Comparison of ENCODE assay signal across 9 mouse cellular contexts in the genomic region with DNA sequence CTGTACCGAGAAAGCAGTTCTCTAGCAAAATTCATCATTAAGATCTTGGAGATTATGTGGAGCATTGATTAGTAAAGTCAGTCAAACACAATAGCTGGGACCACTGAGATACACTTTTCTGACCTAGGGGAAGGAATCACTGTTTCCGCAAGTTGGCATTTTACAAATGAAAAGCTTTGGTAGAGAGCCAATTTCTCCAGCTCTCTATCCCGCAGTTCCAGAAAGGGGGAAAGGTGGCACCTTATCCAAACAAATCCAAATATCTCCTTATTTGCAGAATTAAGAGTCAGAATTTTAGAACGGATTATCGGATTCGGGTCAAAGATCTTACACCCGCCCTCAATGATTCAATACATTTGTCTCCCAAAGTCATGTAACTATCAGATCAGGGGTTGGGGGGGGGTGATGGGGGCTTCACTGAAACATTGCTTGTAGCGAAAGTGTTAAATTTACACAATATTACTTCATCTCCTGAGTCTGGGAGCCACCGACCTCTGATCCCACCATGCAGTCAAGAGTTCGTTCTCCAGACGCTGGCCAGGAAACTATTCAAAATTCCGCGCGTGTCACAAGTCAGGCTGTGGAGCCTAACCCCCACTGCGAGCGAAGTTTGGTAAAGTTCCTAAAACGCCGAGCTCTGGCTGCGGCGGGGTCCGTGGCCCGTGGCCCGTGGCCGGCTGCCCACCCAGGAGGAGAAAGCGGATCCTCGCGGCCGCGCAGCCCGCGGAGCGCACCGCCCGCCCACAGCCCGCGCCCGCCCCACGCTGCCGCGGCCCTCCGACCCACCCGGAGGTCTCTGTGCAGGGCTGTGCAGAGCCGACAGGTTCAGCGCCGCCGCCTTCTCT. TPM values are rescaled to one million over a fixed set of nuclear protein-coding genes. Genes with fewer than 3 reads are reported as not detected.
A peak's percentile ranks its signal among the peaks of the same experiment; 100 is the strongest.
DNase-seq lines count a peak whose midpoint lies in the region; ATAC-seq lines count a peak whose summit lies in the region.
"Had no signal": no experiment of that assay in that cellular context is flagged by ENCODE, and none has a peak within 500 bp of the region (broad histone marks: within the 10 kb centered on the region; RNA-seq: fewer than 3 reads in every experiment).

No protein-coding gene starts in this region.

- H3K4me1 ChIP-seq in forebrain, embryonic 14.5 days (ENCODE audit: control insufficient read depth, insufficient read depth, low read length) = peaks cover 19% of the 10 kb centered on the region
- 0 out of 2 replicates have a peak, but pooled peaks cover 3% of the 10 kb centered on the region for H3K4me1 ChIP-seq in liver, embryonic 15.5 days (replicated peaks)
- 0 out of 2 replicates have a peak, but pooled peaks cover 10% of the 10 kb centered on the region for H3K4me1 ChIP-seq in stomach, embryonic 15.5 days

- H3K9me3 ChIP-seq in forebrain, embryonic 14.5 days (replicated peaks; ENCODE audit: control insufficient read depth, low read length) = no peaks in the 10 kb centered on the region
- H3K9me3 ChIP-seq in liver, embryonic 15.5 days (replicated peaks) = no peaks in the 10 kb centered on the region
- H3K9me3 ChIP-seq in stomach, embryonic 15.5 days = no peaks in the 10 kb centered on the region

- H3K4me3 ChIP-seq in forebrain, embryonic 14.5 days (ENCODE audit: low read depth, low read length) = peak overlapping the region; percentile 70
- peak overlapping the region; percentile 63 for H3K4me3 ChIP-seq in liver, embryonic 15.5 days (replicated peaks)
- H3K4me3 ChIP-seq in stomach, embryonic 15.5 days (replicated peaks) = peak overlapping the region; percentile 68

- 3% methylated on average over 45 of the region's 46 CpGs for WGBS in forebrain, embryonic 14.5 days
- WGBS in liver, embryonic 15.5 days (ENCODE audit: insufficient replicate concordance) = 6% methylated on average over 46 of the region's 46 CpGs
- WGBS in stomach, embryonic 15.5 days = 6% methylated on average over 30 of the region's 46 CpGs

- H3K36me3 ChIP-seq in forebrain, embryonic 14.5 days (ENCODE audit: control insufficient read depth, insufficient read depth, low read length) = no peaks in the 10 kb centered on the region
- H3K36me3 ChIP-seq in liver, embryonic 15.5 days (replicated peaks) = no peaks in the 10 kb centered on the region
- H3K36me3 ChIP-seq in stomach, embryonic 15.5 days = no peaks in the 10 kb centered on the region

- H3K27me3 ChIP-seq in forebrain, embryonic 14.5 days (replicated peaks; ENCODE audit: control insufficient read depth, insufficient read depth, low read length) = no peaks in the 10 kb centered on the region
- peaks cover 45% of the 10 kb centered on the region for H3K27me3 ChIP-seq in liver, embryonic 15.5 days
- no peaks in the 10 kb centered on the region for H3K27me3 ChIP-seq in stomach, embryonic 15.5 days (replicated peaks)

- peak overlapping the region; percentile 66 for H3K9ac ChIP-seq in forebrain, embryonic 14.5 days (ENCODE audit: low read length)
- H3K9ac ChIP-seq in liver, embryonic 15.5 days = peak overlapping the region; percentile 64
- H3K9ac ChIP-seq in stomach, embryonic 15.5 days = peak overlapping the region; percentile 72

- ATAC-seq in forebrain, embryonic 14.5 days = peak; percentile 26
- no peak for ATAC-seq in liver, embryonic 15.5 days (ENCODE audit: insufficient read depth)
- peak; percentile 32; the same call in 1 of the 2 replicates for ATAC-seq in stomach, embryonic 15.5 days (ENCODE audit: insufficient read depth, low FRiP score, low read depth)

- peak overlapping the region; percentile 99 for H3K4me2 ChIP-seq in forebrain, embryonic 14.5 days (ENCODE audit: low read length)
- H3K4me2 ChIP-seq in liver, embryonic 15.5 days = peak overlapping the region; percentile 76
- H3K4me2 ChIP-seq in stomach, embryonic 15.5 days = peak overlapping the region; percentile 76

- peak; percentile 13 for DNase-seq in cerebellum, adult 9-10 months
- no peak for DNase-seq in cerebellum, postnatal 36 days
- DNase-seq in A20 (ENCODE audit: low read depth, low spot score) = peak; percentile 37
- peak; percentile 25 for DNase-seq in forebrain, embryonic 14.5 days (ENCODE audit: low spot score)
- DNase-seq in frontal cortex, postnatal 10 days (ENCODE audit: low spot score in 2 of 2) = no peak
- no peak for DNase-seq in ovary, postnatal 36 days (ENCODE audit: low spot score)

- no peak overlapping the region for H3K27ac ChIP-seq in forebrain, embryonic 14.5 days (ENCODE audit: low read depth, low read length)
- peak overlapping the region; percentile 51; the same call in 1 of the 2 replicates for H3K27ac ChIP-seq in liver, embryonic 15.5 days (replicated peaks)
- peak overlapping the region; percentile 22; the same call in 1 of the 2 replicates for H3K27ac ChIP-seq in stomach, embryonic 15.5 days

RNA-seq across cellular contexts. Expression of gene Depdc7, which starts 0.6 kb away (rescaled TPM):
- polyA plus RNA-seq in forebrain, embryonic 14.5 days (2014; fragmentation: Nextera tagmentation; extraction: Ambion mirVana) = 3.6 and 3.8 TPM in 2 replicates
- 12.7 and 13.0 TPM in 2 replicates for polyA plus RNA-seq in liver, embryonic 15.5 days (2015; fragmentation: Nextera tagmentation; extraction: Ambion mirVana)
- polyA plus RNA-seq in stomach, embryonic 15.5 days (2015; fragmentation: Nextera tagmentation; extraction: Ambion mirVana) = 14.2 and 18.8 TPM in 2 replicates

RNA-seq across cellular contexts. Expression of gene Pin1rt1, which starts 25.9 kb away (rescaled TPM):
- polyA plus RNA-seq in forebrain, embryonic 14.5 days (2014; fragmentation: Nextera tagmentation; extraction: Ambion mirVana) = not detected in 2 replicates
- polyA plus RNA-seq in liver, embryonic 15.5 days (2015; fragmentation: Nextera tagmentation; extraction: Ambion mirVana) = not detected in 2 replicates
- not detected in 2 replicates for polyA plus RNA-seq in stomach, embryonic 15.5 days (2015; fragmentation: Nextera tagmentation; extraction: Ambion mirVana)
- polyA plus RNA-seq: large intestine, adult 2 months had no signal

RNA-seq across cellular contexts. Expression of gene Tcp11l1, which starts 30.1 kb away (rescaled TPM):
- 43.8 and 52.7 TPM in 2 replicates for polyA plus RNA-seq in forebrain, embryonic 14.5 days (2014; fragmentation: Nextera tagmentation; extraction: Ambion mirVana)
- 4.9 and 5.1 TPM in 2 replicates for polyA plus RNA-seq in liver, embryonic 15.5 days (2015; fragmentation: Nextera tagmentation; extraction: Ambion mirVana)
- polyA plus RNA-seq in stomach, embryonic 15.5 days (2015; fragmentation: Nextera tagmentation; extraction: Ambion mirVana) = 31.7 and 36.6 TPM in 2 replicates

Comparison
In these comparisons a context has a peak if more than half of its experiments do, and no peak if none do; other contexts are left out.
1. DNase-seq: peak in cerebellum, adult 9-10 months (single experiment), A20 (single experiment) and forebrain, embryonic 14.5 days (single experiment); none in cerebellum, postnatal 36 days (0 of 2), frontal cortex, postnatal 10 days (0 of 2) and ovary, postnatal 36 days (single experiment).
2. Peak in every context shown above with its lines, with median percentiles within 50 percentile points of each other: H3K4me2 ChIP-seq, H3K4me3 ChIP-seq and H3K9ac ChIP-seq.